Mouse (Mus musculus) right cerebral cortex, postnatal 36 days (tissue): ENCODE measurements around the gene Tmed9.

Experiments used
- DNase-seq, 2 experiments: peaks; one replicate each; pipeline ENCODE4 v3.0.0; 2022; ENCODE audit warnings: low spot score in 2 of 2, mixed read lengths in 1 of 2

Gene Tmed9

DNA sequence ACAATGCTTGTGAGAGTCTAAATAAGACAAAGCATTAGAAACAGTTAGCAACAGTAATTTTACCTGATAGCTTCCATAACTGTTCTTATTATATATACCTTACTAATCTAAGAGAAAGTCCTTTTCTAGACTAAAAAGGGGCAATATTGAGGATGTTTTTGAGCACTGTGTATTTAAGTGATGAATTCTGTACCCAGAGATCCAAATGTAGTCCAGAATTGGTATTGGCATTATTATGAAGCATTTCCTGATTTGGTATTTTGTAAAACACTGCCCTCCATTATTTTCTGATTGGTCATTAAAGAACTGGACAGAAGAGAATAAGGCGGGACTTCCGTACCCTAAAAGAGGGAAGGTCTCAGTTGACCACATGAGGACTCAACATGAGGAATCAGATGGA is at the start of gene Tmed9:
Tmed9 (plus strand) TSS at position 301 of the 400 bp plus-strand sequence.
- no peak for DNase-seq

DNA sequence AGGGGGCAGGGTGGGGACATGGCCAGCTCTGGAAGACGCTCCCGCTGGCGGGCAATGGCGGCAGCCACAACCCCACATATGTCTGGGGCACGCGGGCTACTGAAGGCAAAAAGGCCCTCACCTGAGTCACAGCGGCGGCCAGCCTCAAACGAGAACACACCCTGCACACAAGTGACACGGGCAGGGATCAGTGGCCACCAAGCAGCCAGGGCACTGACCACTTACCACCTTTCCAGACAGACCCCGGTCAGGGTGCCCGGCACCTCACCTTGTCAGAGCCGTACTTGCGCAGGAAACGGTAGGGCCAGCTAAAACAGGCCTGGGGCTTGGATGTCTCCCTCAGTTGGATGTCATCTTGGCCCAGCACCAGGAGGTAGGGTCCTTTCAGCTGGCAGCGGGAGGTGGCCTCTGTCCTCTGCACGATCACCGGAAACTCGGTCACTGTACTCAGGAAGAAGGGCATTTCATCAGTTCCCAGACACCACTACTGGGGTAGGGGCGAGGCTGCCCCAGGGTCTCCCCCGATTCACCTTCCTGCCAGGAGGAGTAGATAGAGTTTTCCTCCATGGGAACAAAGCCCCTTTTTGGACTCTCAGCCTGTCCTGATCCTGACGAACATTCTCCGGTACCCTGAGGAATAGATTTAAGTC is 49.5 kb upstream of the Tmed9 start:
- DNase-seq = no peak

DNA sequence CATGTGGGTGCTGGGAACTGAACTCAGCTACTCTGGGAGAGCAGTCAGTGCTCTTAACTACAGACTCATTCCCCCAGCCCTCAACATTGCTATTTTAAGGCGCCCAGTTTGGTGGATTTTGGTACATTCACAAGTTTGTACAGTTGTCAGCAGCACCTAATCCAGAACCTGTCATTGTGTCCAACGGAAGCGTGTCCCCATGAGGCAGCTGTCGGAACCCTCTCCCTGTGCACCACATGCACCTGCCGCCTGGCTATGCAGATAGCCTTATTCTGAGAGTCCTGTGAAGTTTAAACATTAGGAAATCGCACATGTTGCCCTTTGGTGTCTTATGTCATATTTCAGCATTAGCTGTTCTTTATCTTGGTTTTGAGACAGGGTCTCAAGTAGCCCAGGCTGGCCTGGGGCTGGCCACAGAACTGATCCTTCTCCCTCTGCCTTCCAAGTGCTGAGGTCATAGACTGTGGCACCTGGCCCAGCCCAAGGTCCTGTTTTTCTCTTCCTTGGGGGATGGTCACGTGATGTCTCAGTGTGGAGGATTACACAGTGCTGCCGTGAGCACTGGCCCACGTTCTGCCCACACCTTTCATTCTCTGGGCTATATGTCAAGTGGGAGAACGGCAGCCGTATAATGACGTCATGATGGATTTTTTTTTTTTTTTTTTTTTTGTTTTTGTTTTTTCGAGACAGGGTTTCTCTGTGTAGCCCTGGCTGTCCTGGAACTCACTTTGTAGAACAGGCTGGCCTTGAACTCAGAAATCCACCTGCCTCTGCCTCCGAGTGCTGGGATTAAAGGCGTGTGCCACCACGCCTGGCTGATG is 47.6 kb upstream of the Tmed9 start:
- DNase-seq = no peak

DNA sequence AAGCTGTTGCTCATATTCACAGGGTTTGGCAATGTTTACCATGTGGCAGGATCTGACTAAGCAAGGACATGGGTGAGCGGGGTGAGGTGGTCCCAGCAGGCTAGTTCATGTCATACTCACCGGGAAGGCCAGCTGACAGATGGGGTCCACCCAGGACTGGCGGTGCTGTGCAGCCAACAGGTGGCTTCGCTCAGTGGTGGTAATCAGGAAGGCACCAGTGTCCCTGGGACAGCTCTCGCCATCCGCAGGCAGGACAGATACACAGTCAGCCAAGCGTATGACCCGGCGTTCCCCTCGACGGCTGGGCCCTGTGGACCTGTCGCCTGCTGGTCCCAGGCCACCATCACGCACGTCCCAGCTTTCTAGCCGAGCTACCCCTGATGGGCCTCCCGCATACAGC is 46.3 kb upstream of the Tmed9 start:
- no peak for DNase-seq

DNA sequence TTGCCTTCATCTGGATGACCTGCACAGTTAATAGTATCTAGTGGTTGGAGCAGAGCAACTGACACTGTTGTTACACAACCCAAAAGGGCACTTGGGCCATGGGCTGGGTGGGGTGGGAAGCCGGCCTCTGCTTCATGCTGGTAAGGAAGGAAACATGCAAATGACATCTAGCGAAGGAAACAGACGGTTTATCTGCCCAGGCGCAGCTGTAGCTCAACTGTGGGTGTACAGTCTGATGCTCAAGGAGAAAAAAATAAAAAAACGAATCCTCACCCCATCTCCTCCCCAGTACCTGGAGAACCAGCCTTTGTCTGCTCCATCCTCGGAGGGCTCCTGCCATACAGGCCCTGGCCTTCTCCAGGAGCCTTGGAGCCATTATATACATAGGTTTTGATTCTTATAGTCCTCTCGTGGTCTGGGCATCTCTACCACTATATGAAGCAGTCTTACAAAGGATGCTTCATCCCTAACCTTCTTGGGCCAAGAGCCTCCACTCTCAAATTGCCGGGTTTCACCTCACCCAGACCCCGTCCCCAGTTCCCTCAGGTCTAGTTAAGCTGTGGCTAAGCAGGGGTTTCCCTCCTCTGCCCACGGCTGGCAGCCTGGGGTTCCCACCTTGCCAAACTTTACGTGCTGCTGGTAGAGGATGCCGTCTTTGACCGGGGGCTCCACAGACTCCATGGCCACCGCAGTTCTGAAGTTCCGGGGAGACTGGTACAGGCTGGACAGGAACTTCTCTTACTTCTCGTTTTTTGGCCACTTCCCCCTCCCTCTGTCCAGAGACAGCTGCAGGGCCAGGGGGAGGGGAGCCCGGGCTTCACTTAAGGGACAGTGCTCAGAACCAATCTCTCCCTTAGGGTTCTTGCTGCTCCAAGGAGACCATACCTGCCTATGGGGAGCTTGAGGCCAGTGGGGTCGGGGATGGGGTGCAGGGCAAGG is 45.4 kb upstream of the Tmed9 start:
- DNase-seq = no peak

DNA sequence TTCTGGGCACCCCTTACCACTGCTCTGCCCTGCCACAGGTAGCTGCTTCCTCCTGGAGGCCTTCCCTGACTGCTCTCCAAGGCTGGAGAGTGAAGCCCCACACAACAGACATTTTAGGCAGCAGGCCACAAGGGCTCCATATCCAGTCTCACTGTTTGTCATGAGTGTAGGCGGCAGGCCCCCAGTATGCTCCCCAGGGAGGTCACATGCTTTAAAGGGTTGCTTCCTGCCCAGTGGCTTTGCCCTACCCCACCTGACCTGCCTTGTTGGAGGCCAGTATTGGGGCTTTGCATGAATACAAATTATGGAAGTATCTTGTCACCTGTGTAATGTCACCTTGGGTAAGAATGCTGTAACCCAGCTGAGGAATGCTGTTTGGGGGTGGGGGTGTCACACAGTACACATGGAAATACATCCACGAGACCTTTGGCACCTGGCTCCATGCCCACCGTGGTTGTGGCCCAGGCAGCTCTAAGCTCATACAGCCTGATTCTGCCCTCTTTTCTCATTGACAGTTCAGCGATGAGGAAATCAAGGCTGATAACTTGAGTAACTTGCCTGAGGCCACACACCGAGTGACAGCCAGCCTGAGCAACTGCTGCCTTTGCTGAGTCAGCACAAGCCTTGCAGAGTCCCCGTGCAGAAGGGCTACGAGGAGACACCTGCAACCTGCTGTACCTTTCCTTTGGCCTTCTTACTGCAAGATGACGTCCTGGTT is 44.2 kb upstream of the Tmed9 start, which contains the start of gene Dok3:
Dok3 (minus strand) TSS at position 99 of the 718 bp plus-strand sequence.
- DNase-seq = no peak

DNA sequence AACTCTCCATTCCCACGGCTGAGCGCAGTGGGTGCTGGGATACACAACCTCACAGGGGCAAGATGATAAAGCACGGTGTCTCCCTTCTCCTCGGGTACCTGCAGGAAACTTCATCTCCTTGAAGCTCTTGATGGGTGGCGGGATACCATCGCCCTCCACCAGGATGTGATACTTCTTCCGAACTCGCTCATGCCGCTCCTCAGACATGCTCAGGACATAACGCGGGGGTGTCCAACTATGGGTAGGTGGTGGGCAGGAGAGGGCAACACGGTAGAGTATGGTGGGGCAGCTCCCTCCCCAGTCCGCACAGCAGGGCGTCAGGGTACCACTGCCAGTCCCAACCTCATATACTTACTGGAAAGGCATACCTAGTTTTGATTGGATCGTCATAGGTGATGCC is 38.3 kb upstream of the Tmed9 start:
- DNase-seq = no peak

DNA sequence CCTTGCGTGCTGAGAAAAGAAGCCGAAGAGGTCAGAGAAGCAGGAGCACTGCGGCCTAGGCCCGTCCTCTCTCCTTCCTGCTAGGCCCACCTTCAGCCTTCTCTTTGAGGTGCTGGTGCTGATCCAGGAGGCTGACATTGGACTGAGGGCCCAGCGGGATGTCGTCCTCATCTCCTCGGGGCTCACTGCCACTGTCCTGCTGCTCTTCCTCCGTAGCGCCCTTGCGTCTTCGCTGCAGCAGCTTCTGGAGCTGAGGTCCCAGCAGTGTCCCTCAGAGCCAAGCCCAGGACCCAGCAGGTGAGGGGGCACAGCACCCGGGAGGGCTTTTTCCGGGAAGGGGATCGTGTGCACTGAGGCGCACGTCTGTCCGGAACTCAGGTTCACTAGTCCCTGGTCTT is 37.7 kb upstream of the Tmed9 start:
- no peak for DNase-seq

DNA sequence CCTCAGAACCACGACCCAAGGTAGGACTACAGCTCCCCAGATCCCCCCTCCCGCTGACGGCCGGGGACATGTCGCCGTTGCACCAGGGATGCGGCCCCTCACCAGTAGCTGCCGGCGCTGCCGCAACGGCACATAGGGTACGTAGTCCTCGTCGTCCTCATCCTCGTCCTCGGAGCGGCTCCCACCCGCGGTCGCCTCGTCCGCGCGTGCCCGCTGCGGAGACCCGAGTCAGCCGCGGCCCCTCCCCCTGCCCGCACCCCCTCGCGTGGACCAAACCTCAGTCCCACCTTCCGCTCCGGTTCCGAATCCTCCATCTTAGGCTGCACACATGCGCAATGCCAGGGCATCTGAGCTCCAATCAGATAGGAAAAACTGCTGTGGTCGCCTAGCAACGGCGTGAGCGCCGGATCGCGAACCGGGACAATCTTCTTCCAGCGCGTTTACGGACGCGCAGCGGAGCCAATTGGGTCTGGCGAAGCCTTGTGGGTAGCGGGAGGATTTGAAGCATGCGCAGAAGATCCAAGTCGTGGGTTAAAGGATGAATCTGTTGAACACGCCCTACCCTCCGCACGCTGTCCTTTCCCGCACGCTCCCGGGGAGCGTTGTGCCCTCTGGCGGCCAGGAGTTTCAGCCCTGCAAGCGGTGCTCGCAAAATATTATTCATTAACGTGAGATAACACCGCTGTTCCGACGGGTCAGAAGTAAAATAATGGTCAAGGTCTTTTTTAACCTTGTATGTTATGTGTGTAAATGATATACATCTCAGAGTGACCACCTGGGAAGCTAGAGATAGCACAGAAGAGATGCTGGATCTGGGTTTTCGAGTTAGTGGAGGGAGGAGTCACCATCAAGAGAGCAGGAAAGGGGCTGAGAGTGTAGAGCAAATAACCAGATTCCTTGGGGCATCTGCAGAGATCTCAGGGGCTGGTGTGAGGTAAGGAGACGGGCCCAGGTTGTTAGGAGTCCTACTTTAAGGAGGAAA is 37.0 kb upstream of the Tmed9 start, which contains the start of gene Ddx41:
Ddx41 (minus strand) TSS at position 465 of the 982 bp plus-strand sequence.
- DNase-seq = peak; percentile 100

DNA sequence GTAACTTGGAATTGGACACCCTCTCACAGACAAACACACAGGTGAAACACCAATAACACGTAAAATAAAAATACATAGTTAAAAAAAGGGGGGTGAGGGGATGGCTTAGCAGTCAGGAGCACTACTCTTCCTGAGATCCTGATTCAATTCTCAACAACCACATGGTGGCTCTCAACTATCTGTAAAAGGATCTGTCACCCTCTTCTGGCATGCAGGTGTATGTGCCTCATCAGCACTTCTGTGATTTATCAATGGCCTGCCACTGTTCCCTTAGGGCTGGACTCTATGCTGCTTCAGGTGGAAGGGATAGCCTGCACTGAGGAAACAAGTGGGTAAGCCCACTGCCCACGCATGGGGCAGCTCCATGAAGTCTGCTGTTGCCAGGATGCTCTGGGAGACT is 32.6 kb upstream of the Tmed9 start:
- DNase-seq = no peak

DNA sequence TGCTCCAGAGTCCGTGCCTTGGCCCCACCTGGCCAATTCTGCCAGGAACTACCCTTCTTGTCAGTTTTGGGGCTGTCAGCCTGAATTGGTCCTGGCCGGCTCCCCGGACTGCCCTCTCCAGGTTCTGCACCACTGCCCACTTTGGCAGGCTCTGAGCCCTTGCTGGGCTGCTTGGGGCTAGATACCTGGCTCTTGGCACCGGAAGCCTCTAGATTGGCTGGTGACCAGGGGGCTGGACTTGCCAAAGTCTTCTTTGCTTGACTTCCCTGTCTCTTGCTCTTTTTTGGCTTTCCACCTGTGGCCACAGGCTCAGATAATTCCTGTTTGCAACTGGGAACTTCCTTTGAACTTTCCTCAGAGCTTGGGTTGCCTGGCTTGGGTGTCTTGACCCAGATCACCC is 30.6 kb upstream of the Tmed9 start:
- no peak for DNase-seq

DNA sequence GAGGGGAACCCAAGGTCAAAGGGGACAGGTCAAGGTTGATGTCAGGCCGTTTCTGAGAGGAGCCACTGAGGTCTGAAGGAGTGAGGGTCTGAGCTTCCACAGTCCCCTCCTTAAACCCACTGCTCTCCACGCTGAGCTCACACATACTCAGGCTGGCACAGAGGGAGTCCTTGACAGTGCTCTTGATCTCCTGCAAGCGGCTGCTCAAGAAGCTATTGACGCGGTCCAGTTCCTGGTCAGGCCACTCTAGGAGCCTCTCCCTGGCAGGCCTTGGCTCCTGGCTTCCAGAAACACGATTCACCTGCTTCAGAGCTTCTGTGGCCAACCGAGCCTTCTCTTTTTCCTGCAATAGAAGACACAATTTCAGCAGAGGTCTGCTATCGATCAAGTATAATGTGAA is 30.1 kb upstream of the Tmed9 start:
- DNase-seq = no peak

DNA sequence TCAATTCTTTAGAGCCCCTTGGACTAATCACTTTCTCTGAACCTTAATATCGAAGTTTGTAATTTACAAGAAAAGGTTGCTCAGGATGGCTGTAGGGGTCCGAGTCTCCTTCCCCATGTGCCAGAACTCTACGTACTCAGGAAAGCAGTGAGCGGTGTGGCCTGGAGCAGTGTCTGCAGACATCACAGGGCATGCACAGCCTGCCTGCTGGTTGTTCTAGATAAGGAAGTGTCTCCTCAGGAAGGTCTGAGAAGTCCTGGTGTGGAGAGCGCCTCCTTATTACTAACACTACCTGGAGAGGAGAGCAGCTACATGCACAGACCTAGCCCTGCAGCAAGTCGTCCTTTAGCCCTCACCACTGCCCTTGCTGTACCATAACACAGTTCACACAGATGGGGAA is 28.7 kb upstream of the Tmed9 start:
- DNase-seq = no peak

DNA sequence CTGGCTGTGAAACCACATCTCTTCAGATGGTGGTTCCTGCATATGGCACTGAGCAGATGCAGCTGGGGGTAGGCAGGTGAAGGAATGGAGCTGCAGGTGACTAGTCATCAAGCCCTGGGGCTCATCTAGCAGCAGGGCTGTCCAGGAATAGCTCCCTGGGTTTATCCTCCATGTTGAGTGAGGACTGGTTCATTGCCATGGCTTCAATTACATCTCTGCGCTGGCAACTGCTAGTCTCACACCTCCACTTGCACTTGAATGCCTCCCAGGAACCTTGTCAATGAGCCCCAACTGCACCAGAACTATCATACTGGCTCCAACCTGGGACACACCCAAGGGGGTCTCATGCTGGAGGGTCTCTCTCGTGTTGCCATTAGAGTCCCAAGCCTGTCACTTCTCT is 25.6 kb upstream of the Tmed9 start:
- DNase-seq = no peak

DNA sequence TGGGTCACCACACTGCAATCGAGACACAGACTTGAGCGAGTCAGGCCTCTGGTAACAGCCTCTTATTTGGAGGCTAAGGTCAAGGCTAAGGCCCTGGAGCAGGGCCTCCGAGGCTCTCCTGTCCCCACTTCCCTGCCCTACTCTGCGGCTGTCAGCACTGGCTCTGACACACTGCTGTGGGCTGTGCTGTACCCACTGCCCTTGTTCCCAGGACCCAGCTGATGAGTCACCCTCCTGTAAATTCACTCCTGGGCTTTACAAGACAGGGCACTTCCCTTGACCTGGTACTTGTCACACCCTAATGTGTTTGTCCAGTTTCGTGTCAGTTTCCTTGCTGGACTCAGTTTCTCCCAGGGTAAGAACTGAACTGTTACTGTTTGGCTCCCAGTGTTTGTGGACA is 25.1 kb upstream of the Tmed9 start:
- DNase-seq = no peak

DNA sequence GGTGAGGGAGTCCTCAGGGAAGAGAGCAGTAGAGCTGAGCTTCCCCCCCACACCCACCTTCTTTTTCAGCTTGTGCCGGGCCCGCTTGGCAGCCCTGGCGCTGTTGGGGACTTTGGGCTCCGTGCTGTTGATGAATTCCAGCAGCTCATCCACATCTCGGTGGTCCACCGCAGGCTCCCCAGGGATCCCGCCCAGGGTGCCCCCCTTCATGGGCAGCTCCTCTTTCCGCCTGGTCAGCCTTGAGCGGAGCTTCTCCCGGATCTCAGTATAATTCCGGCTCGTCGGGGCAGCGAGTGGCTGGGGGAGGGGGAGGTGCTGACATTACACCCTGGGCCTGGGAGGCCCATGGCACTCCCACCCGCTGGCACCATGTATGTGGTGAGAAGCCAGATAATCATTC is 24.5 kb upstream of the Tmed9 start:
- DNase-seq = no peak

DNA sequence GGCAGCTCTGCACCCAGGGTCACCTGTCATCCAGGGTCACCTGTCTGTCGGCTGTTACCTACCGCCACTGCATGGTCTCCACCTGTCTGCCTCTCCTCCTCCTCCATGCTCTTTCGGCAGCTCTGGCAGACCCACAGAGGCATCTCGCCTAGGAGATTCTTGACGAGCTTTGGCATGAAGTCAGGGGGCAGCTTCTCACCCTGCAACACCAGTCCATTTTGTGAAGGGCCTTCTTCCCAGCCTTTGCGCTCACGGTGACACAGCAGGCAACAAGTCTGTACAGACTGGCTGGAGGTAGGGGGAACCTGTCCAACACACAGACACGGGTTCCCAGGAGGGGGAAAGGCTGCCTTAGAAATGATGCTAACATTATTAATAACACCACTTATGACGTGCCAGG is 17.6 kb upstream of the Tmed9 start:
- no peak for DNase-seq

DNA sequence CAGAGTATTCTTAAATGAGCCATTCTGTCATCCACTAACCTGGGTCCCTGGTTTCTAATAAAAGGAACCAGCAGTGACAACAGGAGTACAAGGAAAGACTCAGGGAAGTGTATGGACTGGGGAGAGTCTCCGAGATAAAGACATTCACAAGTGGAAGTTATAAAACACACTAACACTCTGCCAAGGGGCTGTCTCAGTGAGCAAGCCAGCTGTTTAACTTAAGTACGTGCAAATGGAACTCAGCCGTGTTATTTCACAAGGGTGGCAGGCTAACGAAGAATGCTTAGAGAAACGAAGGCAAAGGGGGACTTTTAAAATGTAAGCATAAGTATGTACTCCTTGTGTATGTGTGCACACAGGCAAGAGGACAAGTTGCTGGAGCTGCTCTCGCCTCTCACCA is 16.0 kb upstream of the Tmed9 start:
- DNase-seq = no peak

DNA sequence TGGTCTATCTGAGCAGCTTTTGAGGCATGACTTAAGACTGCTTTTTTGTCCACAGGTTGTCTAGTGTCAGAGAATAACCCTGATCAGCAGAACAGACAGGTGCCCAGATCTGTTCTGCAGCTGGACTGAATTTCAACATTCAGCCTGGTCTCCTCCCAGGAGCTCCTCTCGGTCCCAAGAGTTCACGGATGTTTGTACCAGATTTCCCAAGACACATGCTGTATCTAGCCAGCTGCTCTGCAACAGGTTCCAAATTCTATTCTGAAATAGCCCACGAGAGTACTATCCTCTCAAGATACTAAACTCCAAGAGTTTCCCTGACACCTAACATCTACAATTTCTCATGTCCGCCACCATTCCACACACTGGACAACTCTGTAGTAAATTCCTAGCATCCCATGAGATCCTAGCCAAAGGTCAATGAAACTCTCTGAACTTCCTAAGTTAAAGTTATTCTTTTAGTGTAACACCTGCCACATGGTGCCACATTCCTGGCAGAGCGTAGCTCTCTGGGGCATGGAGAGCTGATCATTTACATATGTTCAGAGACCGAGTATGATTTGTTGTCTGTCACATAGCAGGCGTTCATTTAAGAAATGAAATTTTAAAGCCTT is 10.2 kb upstream of the Tmed9 start:
- DNase-seq = no peak

DNA sequence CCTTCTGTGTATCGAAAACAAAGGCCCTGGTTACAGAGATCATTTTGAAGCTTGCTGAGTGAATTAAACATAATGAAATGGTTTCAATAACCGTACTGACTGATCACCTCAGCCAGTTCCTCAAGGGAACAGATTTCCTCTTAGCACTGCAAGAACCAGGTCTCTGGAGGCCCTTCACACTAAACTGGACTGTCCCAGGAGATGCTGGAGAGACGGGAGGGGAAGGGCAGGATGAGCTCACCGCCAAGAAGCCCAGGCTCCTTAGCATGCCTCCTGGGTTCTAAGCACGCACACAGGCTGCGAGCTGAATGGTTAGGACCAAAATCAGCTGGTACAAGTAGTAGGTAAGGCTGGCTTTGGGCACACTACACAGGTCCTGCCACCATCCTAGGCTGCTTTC is 6.5 kb upstream of the Tmed9 start:
- no peak for DNase-seq
